9 mouse cellular contexts compared by ENCODE assay signal in genomic region chr10:119885563-119885962, GRCm38 (mm10).
A peak's percentile ranks its signal among the peaks of the same experiment; 100 is the strongest.
DNase-seq lines count a peak whose midpoint lies in the region; ATAC-seq and TF ChIP-seq lines count a peak whose summit lies in the region.
"Had no signal": no experiment of that assay in that cellular context is flagged by ENCODE, and none has a peak within 500 bp of the region (broad histone marks: within the 10 kb centered on the region; RNA-seq: fewer than 3 reads in every experiment).

No protein-coding gene starts in this region.

- no peaks in the 10 kb centered on the region for H3K9me3 ChIP-seq in E14TG2a.4 (ENCODE audit: low read length)
- H3K9me3 ChIP-seq in forebrain, postnatal 0 days (ENCODE audit: low read length): no peaks in the 10 kb centered on the region
- H3K9me3 ChIP-seq: embryonic facial prominence, embryonic 13.5 days had no signal

- TF ChIP-seq CTCF in E14TG2a.4 (conservative IDR thresholded peaks at IDR 0.05; ENCODE audit: low read length): peak; percentile 66
- TF ChIP-seq CTCF in forebrain, postnatal 0 days (IDR thresholded peaks at IDR 0.05; ENCODE audit: low read depth): peak; percentile 66

- 75% methylated on average over 6 of the region's 6 CpGs for WGBS in forebrain, postnatal 0 days

- no peak overlapping the region for H3K4me2 ChIP-seq in forebrain, postnatal 0 days (ENCODE audit: low read depth)
- H3K4me2 ChIP-seq: embryonic facial prominence, embryonic 13.5 days; heart, embryonic 13.5 days had no signal

- H3K36me3 ChIP-seq in E14TG2a.4 (ENCODE audit: insufficient read depth, low read length): no peaks in the 10 kb centered on the region
- H3K36me3 ChIP-seq in forebrain, postnatal 0 days (ENCODE audit: insufficient read depth): no peaks in the 10 kb centered on the region
- H3K36me3 ChIP-seq: embryonic facial prominence, embryonic 13.5 days; heart, embryonic 13.5 days had no signal

- H3K27ac ChIP-seq in forebrain, postnatal 0 days (ENCODE audit: low read depth, low read length): no peak overlapping the region
- H3K27ac ChIP-seq: embryonic facial prominence, embryonic 13.5 days; heart, embryonic 13.5 days had no signal

- no peak overlapping the region for H3K4me3 ChIP-seq in E14TG2a.4 (replicated peaks; ENCODE audit: low read length)
- H3K4me3 ChIP-seq in forebrain, postnatal 0 days (ENCODE audit: low read depth, low read length): no peak overlapping the region
- H3K4me3 ChIP-seq: embryonic facial prominence, embryonic 13.5 days; heart, embryonic 13.5 days had no signal

- no peaks in the 10 kb centered on the region for H3K4me1 ChIP-seq in E14TG2a.4 (replicated peaks; ENCODE audit: low read depth, low read length)
- H3K4me1 ChIP-seq in forebrain, postnatal 0 days (ENCODE audit: insufficient read depth): peaks cover 7% of the 10 kb centered on the region
- H3K4me1 ChIP-seq: embryonic facial prominence, embryonic 13.5 days; heart, embryonic 13.5 days had no signal

- H3K27me3 ChIP-seq in E14TG2a.4 (ENCODE audit: insufficient read depth, low read length): no peaks in the 10 kb centered on the region
- H3K27me3 ChIP-seq in forebrain, postnatal 0 days (ENCODE audit: insufficient read depth, low read length): no peaks in the 10 kb centered on the region
- H3K27me3 ChIP-seq: embryonic facial prominence, embryonic 13.5 days; heart, embryonic 13.5 days had no signal

- peak; percentile 9 for DNase-seq in kidney, postnatal 14 days
- DNase-seq in kidney, adult 8-10 months: no peak
- peak; percentile 30 for DNase-seq in NIH3T3 (ENCODE audit: low read depth)
- DNase-seq in forebrain, postnatal 0 days: peak; percentile 63
- no peak for DNase-seq in ovary, postnatal 36 days (ENCODE audit: low spot score)
- no peak for DNase-seq in cerebellum, adult 18-20 months

- no peak for ATAC-seq in forebrain, postnatal 0 days

- no peak overlapping the region for H3K9ac ChIP-seq in forebrain, postnatal 0 days
- H3K9ac ChIP-seq: embryonic facial prominence, embryonic 13.5 days; heart, embryonic 13.5 days had no signal

Comparison
In these comparisons a context has a peak if more than half of its experiments do, and no peak if none do; other contexts are left out.
1. DNase-seq: peak in kidney, postnatal 14 days (single experiment), NIH3T3 (single experiment) and forebrain, postnatal 0 days (single experiment); none in kidney, adult 8-10 months (0 of 2), ovary, postnatal 36 days (single experiment) and cerebellum, adult 18-20 months (0 of 2).